Comparison of ENCODE assay signal across 28 mouse cellular contexts in genomic region chr2:119111060-119111459, GRCm38 (mm10). TPM values are rescaled to one million over a fixed set of nuclear protein-coding genes. Genes with fewer than 3 reads are reported as not detected.
DNase-seq lines count a peak whose midpoint lies in the region; ATAC-seq and TF ChIP-seq lines count a peak whose summit lies in the region.
"Had no signal": no experiment of that assay in that cellular context is flagged by ENCODE, and none has a peak within 500 bp of the region (broad histone marks: within the 10 kb centered on the region; RNA-seq: fewer than 3 reads in every experiment).

No protein-coding gene starts in this region.

- no peak for TF ChIP-seq RAD21 in MEL (IDR thresholded peaks at IDR 0.05; ENCODE audit: low read depth, low read length)

- DNase-seq in liver = no peak
- DNase-seq in MEL (ENCODE audit: low read depth, low spot score) = no peak
- no peak for DNase-seq in neural tube, embryonic 10.5 days (ENCODE audit: extremely low spot score, low spot score)
- DNase-seq in Muller cell, postnatal 12 days (ENCODE audit: inconsistent ontology term) = no peak
- DNase-seq: adrenal gland, adult 8-10 months; adrenal gland, postnatal 25 days; gastrocnemius, postnatal 10 days; gastrocnemius, postnatal 36 days; heart, postnatal 36 days had no signal

- 79% methylated on average over 3 of the region's 3 CpGs for WGBS in liver, embryonic 15.5 days (ENCODE audit: insufficient replicate concordance)

- no peak for TF ChIP-seq CTCF in MEL (IDR thresholded peaks at IDR 0.05 in 2 of 3, conservative IDR thresholded peaks at IDR 0.05 in 1 of 3; ENCODE audit: control insufficient read depth in 1 of 3, insufficient read depth in 1 of 3, low read depth in 2 of 3, low read length in 3 of 3, poor library complexity in 1 of 3, severe bottlenecking in 1 of 3)

- peak overlapping the region; percentile 83; the same call in 1 of the 2 replicates for H3K4me2 ChIP-seq in liver, embryonic 15.5 days

- no peak overlapping the region for H3K27ac ChIP-seq in liver, embryonic 15.5 days (replicated peaks)
- no peak overlapping the region for H3K27ac ChIP-seq in MEL (ENCODE audit: control insufficient read depth, low read depth, low read length)
- H3K27ac ChIP-seq: embryonic facial prominence, embryonic 12.5 days; embryonic facial prominence, embryonic 15.5 days; forebrain, embryonic 10.5 days; forebrain, embryonic 13.5 days; heart, embryonic 15.5 days; hindbrain, embryonic 10.5 days; hindbrain, embryonic 13.5 days; intestine, embryonic 15.5 days had no signal

- ATAC-seq in erythroblast, adult 5-6 weeks (replicated peaks; ENCODE audit: low FRiP score, poor library complexity, severe bottlenecking) = no peak
- no peak for ATAC-seq in liver, embryonic 15.5 days (ENCODE audit: insufficient read depth)
- ATAC-seq: activated CD4-positive, CD25-positive, alpha-beta regulatory T cell, adult 4 months; CD4-positive, CD25-positive, alpha-beta regulatory T cell, adult 4 months; forebrain, embryonic 13.5 days; forebrain, embryonic 16.5 days; hindbrain, embryonic 16.5 days; intestine, embryonic 15.5 days had no signal

- H3K36me3 ChIP-seq in erythroblast, embryonic 14.5 days (ENCODE audit: control insufficient read depth) = peaks cover 67% of the 10 kb centered on the region
- peaks cover 47% of the 10 kb centered on the region for H3K36me3 ChIP-seq in liver, embryonic 15.5 days (replicated peaks)
- peaks cover 3 to 13% of the 10 kb centered on the region in 2 experiments; a peak in 3 of 4 replicates for H3K36me3 ChIP-seq in MEL (ENCODE audit: control insufficient read depth in 1 of 2, insufficient read depth in 2 of 2, low read length in 2 of 2)

- TF ChIP-seq POLR2A in MEL (IDR thresholded peaks at IDR 0.05; ENCODE audit: control insufficient read depth in 1 of 2, insufficient read depth in 1 of 2, low read depth in 1 of 2, low read length in 2 of 2, poor library complexity in 1 of 2) = no peak

- H3K9ac ChIP-seq in liver, embryonic 15.5 days = no peak overlapping the region
- no peak overlapping the region for H3K9ac ChIP-seq in MEL (ENCODE audit: control insufficient read depth, low read depth, low read length, poor library complexity, severe bottlenecking)
- H3K9ac ChIP-seq: embryonic facial prominence, embryonic 12.5 days; embryonic facial prominence, embryonic 15.5 days; forebrain, embryonic 13.5 days; heart, embryonic 12.5 days; heart, embryonic 15.5 days; hindbrain, embryonic 13.5 days; intestine, embryonic 15.5 days had no signal

- H3K27me3 ChIP-seq in erythroblast, embryonic 14.5 days (ENCODE audit: control insufficient read depth) = no peaks in the 10 kb centered on the region
- no peaks in the 10 kb centered on the region for H3K27me3 ChIP-seq in liver, embryonic 15.5 days
- H3K27me3 ChIP-seq in MEL (ENCODE audit: control insufficient read depth in 1 of 2, insufficient read depth in 2 of 2, low read length in 2 of 2) = no peaks in the 10 kb centered on the region
- H3K27me3 ChIP-seq: embryonic facial prominence, embryonic 12.5 days; embryonic facial prominence, embryonic 15.5 days; forebrain, embryonic 13.5 days; heart, embryonic 12.5 days; heart, embryonic 15.5 days; hindbrain, embryonic 13.5 days; intestine, embryonic 15.5 days had no signal

- peak overlapping the region; percentile 18 for H3K4me3 ChIP-seq in erythroblast, embryonic 14.5 days (replicated peaks)
- H3K4me3 ChIP-seq in liver, embryonic 15.5 days (replicated peaks) = peak overlapping the region; percentile 93; the same call in 1 of the 2 replicates
- no peak overlapping the region for H3K4me3 ChIP-seq in MEL (ENCODE audit: control insufficient read depth in 1 of 2, insufficient read depth in 1 of 2, low read depth in 2 of 2, low read length in 2 of 2)
- H3K4me3 ChIP-seq: embryonic facial prominence, embryonic 12.5 days; heart, embryonic 12.5 days had no signal

- TF ChIP-seq EP300 in MEL (IDR thresholded peaks at IDR 0.05; ENCODE audit: low read depth in 1 of 2, low read length in 2 of 2) = no peak

- H3K4me1 ChIP-seq in erythroblast, embryonic 14.5 days (ENCODE audit: control insufficient read depth) = peaks cover 27% of the 10 kb centered on the region
- peaks cover 31% of the 10 kb centered on the region for H3K4me1 ChIP-seq in liver, embryonic 15.5 days (replicated peaks)
- H3K4me1 ChIP-seq in MEL (ENCODE audit: control insufficient read depth in 1 of 2, insufficient read depth in 2 of 2, low read length in 2 of 2) = peaks cover 0 to 5% of the 10 kb centered on the region in 2 experiments; a peak in 2 of 4 replicates

- peaks cover 20% of the 10 kb centered on the region for H3K79me2 ChIP-seq in MEL (ENCODE audit: control insufficient read depth, insufficient read depth, low read length, poor library complexity)

- H3K9me3 ChIP-seq in erythroblast, embryonic 14.5 days (ENCODE audit: control insufficient read depth, low read length) = no peaks in the 10 kb centered on the region
- no peaks in the 10 kb centered on the region for H3K9me3 ChIP-seq in liver, embryonic 15.5 days (replicated peaks)
- no peaks in the 10 kb centered on the region for H3K9me3 ChIP-seq in MEL (replicated peaks; ENCODE audit: insufficient read depth, low read length)
- H3K9me3 ChIP-seq: embryonic facial prominence, embryonic 12.5 days; embryonic facial prominence, embryonic 15.5 days; forebrain, embryonic 10.5 days; forebrain, embryonic 13.5 days; G1E; heart, embryonic 12.5 days; heart, embryonic 15.5 days; hindbrain, embryonic 10.5 days; hindbrain, embryonic 13.5 days; intestine, embryonic 15.5 days had no signal

TF ChIP-seq in MEL, 35 proteins besides CTCF, POLR2A, EP300 and RAD21:
- TF ChIP-seq ZNF384 (IDR thresholded peaks at IDR 0.05; ENCODE audit: low read depth, low read length) (peak; percentile 52), USF1 (IDR thresholded peaks at IDR 0.05; ENCODE audit: low read depth, low read length) (no peak)
TF ChIP-seq in MEL: peak in this region for 1.

RNA-seq across cellular contexts. Expression of gene Rad51, which starts 1.5 kb away (rescaled TPM):
- 2.7 and 4.3 TPM in 2 replicates for polyA plus RNA-seq in erythroblast, embryonic 14.5 days (2012)
- 16.1 and 18.8 TPM in 2 replicates for total RNA-seq in erythroblast, adult 5-6 weeks (2015; ENCODE audit: low replicate concordance)
- total RNA-seq in erythroblast, adult 5-6 weeks (2017; ENCODE audit: low replicate concordance) = 14.1 and 29.6 TPM in 2 replicates
- 30.4 and 36.9 TPM in 2 replicates for polyA plus RNA-seq in liver, embryonic 15.5 days (2015; fragmentation: Nextera tagmentation; extraction: Ambion mirVana)
- 23.5 and 24.3 TPM in 2 replicates for total RNA-seq in MEL (2012; rRNA removed)
- 10 to 100 TPM in 1 of 2 experiments, not detected in 1; 51.8 TPM for polyA plus RNA-seq in MEL (2012; ENCODE audit: insufficient read depth in 1 of 2, insufficient read length in 2 of 2, low read depth in 1 of 2, low replicate concordance in 2 of 2, missing spikeins in 1 of 2)

RNA-seq across cellular contexts. Expression of gene Rmdn3, which starts 45.8 kb away (rescaled TPM):
- polyA plus RNA-seq in erythroblast, embryonic 14.5 days (2012) = 4.4 and 6.3 TPM in 2 replicates
- total RNA-seq in erythroblast, adult 5-6 weeks (2015; ENCODE audit: low replicate concordance) = 17.8 and 21.7 TPM in 2 replicates
- total RNA-seq in erythroblast, adult 5-6 weeks (2017; ENCODE audit: low replicate concordance) = 27.9 and 33.2 TPM in 2 replicates
- polyA plus RNA-seq in liver, embryonic 15.5 days (2015; fragmentation: Nextera tagmentation; extraction: Ambion mirVana) = 45.0 and 50.7 TPM in 2 replicates
- 44.7 and 57.4 TPM in 2 replicates for total RNA-seq in MEL (2012; rRNA removed)
- polyA plus RNA-seq in MEL (2012; ENCODE audit: insufficient read depth in 1 of 2, insufficient read length in 2 of 2, low read depth in 1 of 2, low replicate concordance in 2 of 2, missing spikeins in 1 of 2) = 10 to 100 TPM in 1 of 2 experiments, not detected in 1; 52.5 TPM

RNA-seq across cellular contexts. Expression of gene Gchfr, which starts 56.5 kb away (rescaled TPM):
- 0.20 and 0.22 TPM in 2 replicates for polyA plus RNA-seq in erythroblast, embryonic 14.5 days (2012)
- total RNA-seq in erythroblast, adult 5-6 weeks (2015; ENCODE audit: low replicate concordance) = not detected in 2 replicates
- total RNA-seq in erythroblast, adult 5-6 weeks (2017; ENCODE audit: low replicate concordance) = 1.5 TPM in 1 of 2 replicates, not detected in the other
- polyA plus RNA-seq in liver, embryonic 15.5 days (2015; fragmentation: Nextera tagmentation; extraction: Ambion mirVana) = 81.3 and 102 TPM in 2 replicates
- total RNA-seq in MEL (2012; rRNA removed) = not detected in 2 replicates
- polyA plus RNA-seq in MEL (2012; ENCODE audit: insufficient read depth in 1 of 2, insufficient read length in 2 of 2, low read depth in 1 of 2, low replicate concordance in 2 of 2, missing spikeins in 1 of 2) = not detected
- total RNA-seq: common myeloid progenitor, adult 5-6 weeks; gastrocnemius, postnatal 36 days; granulocyte monocyte progenitor cell, adult 5-6 weeks had no signal
- polyA plus RNA-seq: activated CD4-positive, CD25-positive, alpha-beta regulatory T cell, adult 4 months; CD4-positive, CD25-positive, alpha-beta regulatory T cell, adult 4 months had no signal

Comparison
In these comparisons a context has a peak if more than half of its experiments do, and no peak if none do; other contexts are left out.
1. H3K4me3 ChIP-seq: peak in erythroblast, embryonic 14.5 days (single experiment) and liver, embryonic 15.5 days (single experiment); none in MEL (0 of 2).
2. RNA of gene Gchfr, which starts 56.5 kb away (polyA plus RNA-seq): 81.3 to 102 TPM in liver, embryonic 15.5 days; 0.20 to 0.22 TPM in erythroblast, embryonic 14.5 days and not detected in MEL; every median in the first group is over 10 times any median in the second.